Mouse (Mus musculus): ENCODE results near the gene Glis1. TPM values are rescaled to one million over a fixed set of nuclear protein-coding genes. Genes with fewer than 3 reads are reported as not detected.

The Glis1 gene
- polyA plus RNA-seq, 1 experiment = 2.8 TPM

GRCm38 (mm10) chr4:107436476-107436875 is 2.1 kb downstream of the Glis1 start:
- Histone ChIP-seq H3K4me1 (ENCODE audit: control insufficient read depth, insufficient read depth, low read length) (peaks cover 18% of the 10 kb centered on the region), H3K27me3 (ENCODE audit: control insufficient read depth, insufficient read depth, low read length) (no peaks in the 10 kb centered on the region; the same call in 1 of the 2 replicates), H3K4me3 (ENCODE audit: control insufficient read depth, low read depth, low read length) (no peak overlapping the region), H3K36me3 (ENCODE audit: control insufficient read depth, insufficient read depth, low read length) (no peaks in the 10 kb centered on the region), H3K27ac (ENCODE audit: control insufficient read depth, insufficient read depth, low read depth, low read length) (no peak overlapping the region)
- TF ChIP-seq CTCF (IDR thresholded peaks at IDR 0.05; ENCODE audit: control insufficient read depth, insufficient read depth, insufficient replicate concordance, low read depth, low read length) (no peak), POLR2A (IDR thresholded peaks at IDR 0.05; ENCODE audit: control insufficient read depth, low read depth, low read length) (no peak)

GRCm38 (mm10) chr4:107438741-107439140 is 4.3 kb downstream of the Glis1 start:
- no peak for TF ChIP-seq POLR2A (IDR thresholded peaks at IDR 0.05; ENCODE audit: control insufficient read depth, low read depth, low read length)
- TF ChIP-seq CTCF (IDR thresholded peaks at IDR 0.05; ENCODE audit: control insufficient read depth, insufficient read depth, insufficient replicate concordance, low read depth, low read length) = no peak
- H3K27ac ChIP-seq (ENCODE audit: control insufficient read depth, insufficient read depth, low read depth, low read length) = no peak overlapping the region
- no peaks in the 10 kb centered on the region for H3K36me3 ChIP-seq (ENCODE audit: control insufficient read depth, insufficient read depth, low read length)
- H3K4me3 ChIP-seq (ENCODE audit: control insufficient read depth, low read depth, low read length) = no peak overlapping the region
- peaks cover 17% of the 10 kb centered on the region for H3K4me1 ChIP-seq (ENCODE audit: control insufficient read depth, insufficient read depth, low read length)
- H3K27me3 ChIP-seq (ENCODE audit: control insufficient read depth, insufficient read depth, low read length) = no peaks in the 10 kb centered on the region; the same call in 1 of the 2 replicates

GRCm38 (mm10) chr4:107440306-107440705 is 5.9 kb downstream of the Glis1 start:
- H3K27me3 ChIP-seq (ENCODE audit: control insufficient read depth, insufficient read depth, low read length) = no peaks in the 10 kb centered on the region
- no peak overlapping the region for H3K4me3 ChIP-seq (ENCODE audit: control insufficient read depth, low read depth, low read length)
- H3K4me1 ChIP-seq (ENCODE audit: control insufficient read depth, insufficient read depth, low read length) = peaks cover 5% of the 10 kb centered on the region
- no peaks in the 10 kb centered on the region for H3K36me3 ChIP-seq (ENCODE audit: control insufficient read depth, insufficient read depth, low read length)
- TF ChIP-seq CTCF (IDR thresholded peaks at IDR 0.05; ENCODE audit: control insufficient read depth, insufficient read depth, insufficient replicate concordance, low read depth, low read length) = no peak
- no peak for TF ChIP-seq POLR2A (IDR thresholded peaks at IDR 0.05; ENCODE audit: control insufficient read depth, low read depth, low read length)
- H3K27ac ChIP-seq (ENCODE audit: control insufficient read depth, insufficient read depth, low read depth, low read length) = no peak overlapping the region

GRCm38 (mm10) chr4:107442288-107442687 is 7.9 kb downstream of the Glis1 start:
- TF ChIP-seq POLR2A (IDR thresholded peaks at IDR 0.05; ENCODE audit: control insufficient read depth, low read depth, low read length) (no peak), CTCF (IDR thresholded peaks at IDR 0.05; ENCODE audit: control insufficient read depth, insufficient read depth, insufficient replicate concordance, low read depth, low read length) (no peak)
- H3K27ac ChIP-seq (ENCODE audit: control insufficient read depth, insufficient read depth, low read depth, low read length) = no peak overlapping the region
- no peaks in the 10 kb centered on the region for H3K4me1 ChIP-seq (ENCODE audit: control insufficient read depth, insufficient read depth, low read length)
- no peaks in the 10 kb centered on the region for H3K36me3 ChIP-seq (ENCODE audit: control insufficient read depth, insufficient read depth, low read length)
- H3K27me3 ChIP-seq (ENCODE audit: control insufficient read depth, insufficient read depth, low read length) = no peaks in the 10 kb centered on the region
- no peak overlapping the region for H3K4me3 ChIP-seq (ENCODE audit: control insufficient read depth, low read depth, low read length)

GRCm38 (mm10) chr4:107442891-107443483 is 8.6 kb downstream of the Glis1 start:
- TF ChIP-seq POLR2A (IDR thresholded peaks at IDR 0.05; ENCODE audit: control insufficient read depth, low read depth, low read length) (no peak), CTCF (IDR thresholded peaks at IDR 0.05; ENCODE audit: control insufficient read depth, insufficient read depth, insufficient replicate concordance, low read depth, low read length) (no peak)
- H3K27me3 ChIP-seq (ENCODE audit: control insufficient read depth, insufficient read depth, low read length) = no peaks in the 10 kb centered on the region
- no peaks in the 10 kb centered on the region for H3K36me3 ChIP-seq (ENCODE audit: control insufficient read depth, insufficient read depth, low read length)
- no peak overlapping the region for H3K27ac ChIP-seq (ENCODE audit: control insufficient read depth, insufficient read depth, low read depth, low read length)
- no peaks in the 10 kb centered on the region for H3K4me1 ChIP-seq (ENCODE audit: control insufficient read depth, insufficient read depth, low read length)
- H3K4me3 ChIP-seq (ENCODE audit: control insufficient read depth, low read depth, low read length) = no peak overlapping the region

- Histone ChIP-seq H3K27ac (ENCODE audit: control insufficient read depth, insufficient read depth, low read depth, low read length) (no peak overlapping the region), H3K27me3 (ENCODE audit: control insufficient read depth, insufficient read depth, low read length) (no peaks in the 10 kb centered on the region), H3K4me3 (ENCODE audit: control insufficient read depth, low read depth, low read length) (no peak overlapping the region), H3K36me3 (ENCODE audit: control insufficient read depth, insufficient read depth, low read length) (no peaks in the 10 kb centered on the region), H3K4me1 (ENCODE audit: control insufficient read depth, insufficient read depth, low read length) (no peaks in the 10 kb centered on the region)
- TF ChIP-seq POLR2A (IDR thresholded peaks at IDR 0.05; ENCODE audit: control insufficient read depth, low read depth, low read length) (no peak), CTCF (IDR thresholded peaks at IDR 0.05; ENCODE audit: control insufficient read depth, insufficient read depth, insufficient replicate concordance, low read depth, low read length) (no peak)
Observed at GRCm38 (mm10) chr4:107443621-107444020, 9.2 kb downstream of the Glis1 start.

GRCm38 (mm10) chr4:107448481-107448880 is 14.1 kb downstream of the Glis1 start:
- TF ChIP-seq CTCF (IDR thresholded peaks at IDR 0.05; ENCODE audit: control insufficient read depth, insufficient read depth, insufficient replicate concordance, low read depth, low read length) = no peak
- TF ChIP-seq POLR2A (IDR thresholded peaks at IDR 0.05; ENCODE audit: control insufficient read depth, low read depth, low read length) = no peak
- Histone ChIP-seq H3K36me3 (ENCODE audit: control insufficient read depth, insufficient read depth, low read length) (no peaks in the 10 kb centered on the region), H3K4me1 (ENCODE audit: control insufficient read depth, insufficient read depth, low read length) (no peaks in the 10 kb centered on the region; the same call in 1 of the 2 replicates), H3K4me3 (ENCODE audit: control insufficient read depth, low read depth, low read length) (no peak overlapping the region), H3K27ac (ENCODE audit: control insufficient read depth, insufficient read depth, low read depth, low read length) (no peak overlapping the region), H3K27me3 (ENCODE audit: control insufficient read depth, insufficient read depth, low read length) (no peaks in the 10 kb centered on the region)

Measured in testis, adult 2 months (tissue).